Mouse (Mus musculus) MEL (cell line): ENCODE measurements around the gene Atrn. TPM values are rescaled to one million over a fixed set of nuclear protein-coding genes. Genes with fewer than 3 reads are reported as not detected.

Experiments used
- DNase-seq: peaks from one replicate; pipeline ENCODE4 v3.0.0; 2011; ENCODE audit warnings: low read depth, low spot score
- H3K27ac ChIP-seq: 2 replicates; pipeline ENCODE4 v1.5.1; 2012; ENCODE audit warnings: low read depth, mild to moderate bottlenecking, control low read depth, low read length, moderate library complexity; ENCODE audit not compliant: control insufficient read depth
- H3K27me3 ChIP-seq, 2 experiments: fragments of 150-350 bp in 1 of 2; sonication (generic) in 1 of 2; 2 replicates each; pipeline ENCODE4 v1.6.1; 2012; ENCODE audit warnings: low read length in 2 of 2, mild to moderate bottlenecking in 2 of 2, improper control_type of control experiment in 1 of 2, moderate library complexity in 1 of 2; ENCODE audit not compliant: insufficient read depth in 2 of 2, control insufficient read depth in 1 of 2
- H3K36me3 ChIP-seq, 2 experiments: 2 replicates each; pipeline ENCODE4 v1.6.1; 2012 to 2014; ENCODE audit warnings: low read length in 2 of 2, improper control_type of control experiment in 1 of 2, inconsistent platforms in 1 of 2, mild to moderate bottlenecking in 1 of 2; ENCODE audit not compliant: insufficient read depth in 2 of 2, control insufficient read depth in 1 of 2
- H3K4me1 ChIP-seq, 2 experiments: fragments of 150-350 bp in 1 of 2; sonication (generic) in 1 of 2; 2 replicates each; pipeline ENCODE4 v1.6.1; 2012; ENCODE audit warnings: low read length in 2 of 2, improper control_type of control experiment in 1 of 2, mild to moderate bottlenecking in 1 of 2; ENCODE audit not compliant: insufficient read depth in 2 of 2, control insufficient read depth in 1 of 2
- H3K4me3 ChIP-seq, 2 experiments: fragments of 150-350 bp in 1 of 2; sonication (generic) in 1 of 2; 2 replicates each; pipeline ENCODE4 v1.5.1; 2012; ENCODE audit warnings: low read depth in 2 of 2, low read length in 2 of 2, mild to moderate bottlenecking in 2 of 2, moderate library complexity in 2 of 2, control low read depth in 1 of 2, improper control_type of control experiment in 1 of 2; ENCODE audit not compliant: control insufficient read depth in 1 of 2, insufficient read depth in 1 of 2
- H3K79me2 ChIP-seq: 2 replicates; pipeline ENCODE4 v1.6.1; 2012; ENCODE audit warnings: mild to moderate bottlenecking, low read length, moderate library complexity; ENCODE audit not compliant: control insufficient read depth, poor library complexity, insufficient read depth
- H3K9ac ChIP-seq: 2 replicates; pipeline ENCODE4 v1.6.1; 2012; ENCODE audit warnings: low read depth, mild to moderate bottlenecking, control low read depth, low read length, moderate library complexity; ENCODE audit not compliant: control insufficient read depth, poor library complexity, severe bottlenecking
- H3K9me3 ChIP-seq: fragments of 150-350 bp; sonication (generic); replicated peaks from 2 replicates; pipeline ENCODE4 v1.6.1; 2012; ENCODE audit warnings: mild to moderate bottlenecking, low read length, improper control_type of control experiment, moderate library complexity; ENCODE audit not compliant: insufficient read depth
- BHLHE40 ChIP-seq: IDR thresholded peaks from 2 replicates; pipeline ENCODE4 v1.6.1; 2012; ENCODE audit warnings: low read depth, mild to moderate bottlenecking, inconsistent platforms, low read length, improper control_type of control experiment, borderline replicate concordance
- CHD2 ChIP-seq: IDR thresholded peaks from 2 replicates; pipeline ENCODE4 v1.6.1; 2011; ENCODE audit warnings: low read length, improper control_type of control experiment
- ELF1 ChIP-seq: IDR thresholded peaks from 2 replicates; pipeline ENCODE4 v1.6.1; 2014; ENCODE audit warnings: low read depth, mild to moderate bottlenecking, inconsistent platforms, low read length, improper control_type of control experiment, moderate library complexity
- GABPA ChIP-seq: IDR thresholded peaks from 2 replicates; pipeline ENCODE4 v1.6.1; 2012; ENCODE audit warnings: low read depth, mild to moderate bottlenecking, inconsistent platforms, low read length, improper control_type of control experiment, moderate library complexity
- GATA1 ChIP-seq: IDR thresholded peaks from 2 replicates; pipeline ENCODE4 v1.6.1; 2011; ENCODE audit warnings: low read depth, low read length, improper control_type of control experiment
- HCFC1 ChIP-seq: IDR thresholded peaks from 2 replicates; pipeline ENCODE4 v1.6.1; 2012; ENCODE audit warnings: low read depth, mild to moderate bottlenecking, inconsistent platforms, low read length, improper control_type of control experiment, moderate library complexity
- MAZ ChIP-seq: IDR thresholded peaks from 2 replicates; pipeline ENCODE4 v1.6.1; 2012; ENCODE audit warnings: low read depth, mild to moderate bottlenecking, inconsistent platforms, low read length, improper control_type of control experiment
- MEF2A ChIP-seq: IDR thresholded peaks from 2 replicates; pipeline ENCODE4 v1.6.1; 2014; ENCODE audit warnings: low read depth, mild to moderate bottlenecking, inconsistent platforms, low read length, improper control_type of control experiment; ENCODE audit not compliant: poor library complexity, insufficient replicate concordance, severe bottlenecking; ENCODE audit errors: extremely low read depth
- MXI1 ChIP-seq: IDR thresholded peaks from 2 replicates; pipeline ENCODE4 v1.6.1; 2011; ENCODE audit warnings: mild to moderate bottlenecking, low read depth, low read length, improper control_type of control experiment
- MYB ChIP-seq: IDR thresholded peaks from 2 replicates; pipeline ENCODE4 v1.6.1; 2011; ENCODE audit warnings: mild to moderate bottlenecking, low read depth, low read length, improper control_type of control experiment
- MYC ChIP-seq: IDR thresholded peaks from 2 replicates; pipeline ENCODE4 v1.6.1; 2011; ENCODE audit warnings: low read depth, mild to moderate bottlenecking, low read length, improper control_type of control experiment, moderate library complexity
- NELFE ChIP-seq: IDR thresholded peaks from 2 replicates; pipeline ENCODE4 v1.6.1; 2011; ENCODE audit warnings: low read depth, low read length, improper control_type of control experiment
- NRF1 ChIP-seq: IDR thresholded peaks from 2 replicates; pipeline ENCODE4 v1.6.1; 2014; ENCODE audit warnings: low read depth, mild to moderate bottlenecking, inconsistent platforms, low read length, improper control_type of control experiment, moderate library complexity; ENCODE audit not compliant: poor library complexity, insufficient read depth, severe bottlenecking
- POLR2A ChIP-seq, 2 experiments: IDR thresholded peaks; 2 replicates each; pipeline ENCODE4 v1.6.1; 2011 to 2012; ENCODE audit warnings: low read length in 2 of 2, mild to moderate bottlenecking in 2 of 2, control low read depth in 1 of 2, improper control_type of control experiment in 1 of 2, low read depth in 1 of 2, moderate library complexity in 1 of 2; ENCODE audit not compliant: control insufficient read depth in 1 of 2, insufficient read depth in 1 of 2, poor library complexity in 1 of 2
- POLR2AphosphoS2 ChIP-seq: IDR thresholded peaks from 2 replicates; pipeline ENCODE4 v1.6.1; 2011; ENCODE audit warnings: low read length, improper control_type of control experiment
- SIN3A ChIP-seq: IDR thresholded peaks from 2 replicates; pipeline ENCODE4 v1.6.1; 2012; ENCODE audit warnings: low read length, improper control_type of control experiment, inconsistent platforms
- SMC3 ChIP-seq: IDR thresholded peaks from 2 replicates; pipeline ENCODE4 v1.6.1; 2011; ENCODE audit warnings: low read depth, low read length, improper control_type of control experiment
- TBP ChIP-seq: IDR thresholded peaks from 2 replicates; pipeline ENCODE4 v1.8.0; 2011; ENCODE audit warnings: low read depth, low read length, improper control_type of control experiment
- TCF12 ChIP-seq: IDR thresholded peaks from 2 replicates; pipeline ENCODE4 v1.6.1; 2014; ENCODE audit warnings: low read depth, mild to moderate bottlenecking, inconsistent platforms, low read length, improper control_type of control experiment, moderate library complexity
- ZMIZ1 ChIP-seq: IDR thresholded peaks from 2 replicates; pipeline ENCODE4 v1.6.1; 2012; ENCODE audit warnings: low read depth, mild to moderate bottlenecking, inconsistent platforms, low read length, improper control_type of control experiment, moderate library complexity
- ZNF384 ChIP-seq: IDR thresholded peaks from 2 replicates; pipeline ENCODE4 v1.6.1; 2012; ENCODE audit warnings: low read depth, mild to moderate bottlenecking, inconsistent platforms, low read length, improper control_type of control experiment
- polyA plus RNA-seq, 2 experiments: library from polyadenylated mRNA; stranded (reverse) in 1 of 2; unstranded in 1 of 2; fragments of >175 nt in 1 of 2; fragments of >200 nt in 1 of 2; gene quantifications; 2 replicates each; pipeline versions ENCODE4 v1.2.1 to v1.2.4; 2012; ENCODE audit warnings: low replicate concordance in 2 of 2, low read depth in 1 of 2; ENCODE audit not compliant: insufficient read length in 2 of 2, insufficient read depth in 1 of 2, missing spikeins in 1 of 2
- total RNA-seq: library from RNA; depleted of rRNA; stranded (reverse); fragments of 300-350 nt; gene quantifications from 2 replicates; pipeline ENCODE4 v1.2.3, GENCODE M21; 2012; rRNA removed

Gene Atrn
- 5.7 and 6.3 TPM in 2 replicates for total RNA-seq
- 10 to 100 TPM in 1 of 2 experiments, 1 to 10 TPM in 1; 9.2 to 28.2 TPM for polyA plus RNA-seq

DNA sequence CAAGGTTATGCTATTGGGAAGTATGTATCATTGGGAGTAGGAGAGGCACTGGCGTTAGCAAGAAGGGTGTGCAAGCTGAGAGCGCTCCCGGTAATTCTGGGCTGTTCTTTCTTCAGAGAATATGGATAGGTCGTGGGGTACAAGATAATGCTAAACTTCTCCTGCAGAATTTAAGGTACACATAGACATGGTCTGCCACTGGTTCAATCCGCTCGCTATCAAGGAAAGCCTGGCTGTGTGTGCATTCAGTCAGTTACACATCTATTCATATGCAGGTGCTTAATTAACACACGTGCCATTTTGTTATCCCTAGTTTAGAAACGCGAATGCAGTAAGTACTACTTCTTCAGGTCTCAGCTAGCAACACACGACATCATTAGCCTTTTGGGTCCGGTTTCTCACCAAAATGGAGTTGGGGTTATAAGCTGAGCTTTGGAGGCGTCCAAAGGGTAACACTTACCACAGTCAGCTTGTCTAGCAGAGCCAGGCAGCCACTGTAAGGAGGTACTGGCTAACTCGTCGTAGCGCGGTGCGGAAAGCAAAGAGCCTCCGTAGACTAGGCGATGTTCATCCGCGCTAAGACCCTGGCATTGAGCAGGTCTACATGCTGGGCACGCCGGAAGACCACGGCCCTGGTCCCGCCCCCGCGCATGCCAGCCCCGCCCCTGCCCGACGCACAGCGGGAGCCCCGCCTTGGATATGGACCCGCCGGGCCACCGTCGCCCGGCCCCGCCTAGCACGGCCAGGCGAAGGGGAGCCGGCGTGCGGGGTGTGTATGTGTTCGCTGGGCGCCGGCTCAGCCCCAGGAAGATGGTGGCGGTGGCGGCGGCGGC is at the start of gene Atrn, which contains the start of gene 4930402H24Rik:
Gene Atrn (plus strand): TSS at position 745 of the 833 bp plus-strand sequence.
Gene 4930402H24Rik (minus strand): TSS at position 656 of the 833 bp plus-strand sequence.
- Histone ChIP-seq H3K4me3 (peak within 1 kb of the TSS; percentile 93 to 100), H3K36me3 (peaks cover 0 to 15% of the 10 kb centered on the region in 2 experiments; a peak in 2 of 4 replicates), H3K79me2 (peaks cover 12% of the 10 kb centered on the region), H3K9me3 (no peaks in the 10 kb centered on the region), H3K27me3 (no peaks in the 10 kb centered on the region), H3K4me1 (peaks cover 3 to 10% of the 10 kb centered on the region in 2 experiments; a peak in 2 of 4 replicates), H3K27ac (peak within 1 kb of the TSS; percentile 74), H3K9ac (peak within 1 kb of the TSS; percentile 92)
- DNase-seq, result peak; percentile 94
- TF ChIP-seq GATA1 (no peak), NELFE (peak; percentile 70), POLR2AphosphoS2 (peak; percentile 75), SMC3 (no peak), POLR2A (IDR thresholded peaks at IDR 0.05; ENCODE audit: control insufficient read depth in 1 of 2, insufficient read depth in 1 of 2, low read depth in 1 of 2, low read length in 2 of 2, poor library complexity in 1 of 2) (peak; percentile 83 to 93; a peak in 2 of 4 replicates), CHD2 (no peak), MYC (peak; percentile 37; the same call in 1 of the 2 replicates), SIN3A (peak; percentile 84), BHLHE40 (0 out of 2 replicates have a peak, but pooled peaks have one; percentile 19), NRF1 (peak; percentile 64), MAZ (peak; percentile 89; the same call in 1 of the 2 replicates), GABPA (no peak), TBP (0 out of 2 replicates have a peak, but pooled peaks have one; percentile 36), TCF12 (peak; percentile 64), HCFC1 (peak; percentile 85), ELF1 (peak; percentile 71), ZNF384 (no peak), MXI1 (peak; percentile 78), MEF2A (no peak), ZMIZ1 (peak; percentile 70), MYB (no peak)
